ENCODE assay signal across 9 mouse cellular contexts in genomic region chr10:119076100-119076566, GRCm38 (mm10).
DNase-seq lines count a peak whose midpoint lies in the region; ATAC-seq lines count a peak whose summit lies in the region.
"Had no signal": no experiment of that assay in that cellular context is flagged by ENCODE, and none has a peak within 500 bp of the region (broad histone marks: within the 10 kb centered on the region; RNA-seq: fewer than 3 reads in every experiment).

No protein-coding gene starts in this region.

- ATAC-seq in heart, embryonic 13.5 days (ENCODE audit: extremely low read depth, insufficient number of reproducible peaks, low FRiP score, low TSS enrichment) = no peak
- no peak for ATAC-seq in intestine, embryonic 14.5 days (replicated peaks; ENCODE audit: low FRiP score, low TSS enrichment, low read depth)
- ATAC-seq in neural tube, embryonic 12.5 days (ENCODE audit: low FRiP score, low read depth) = no peak

- H3K27me3 ChIP-seq in heart, embryonic 13.5 days (replicated peaks) = peaks cover 4% of the 10 kb centered on the region; the same call in 1 of the 2 replicates
- H3K27me3 ChIP-seq in intestine, embryonic 14.5 days (replicated peaks; ENCODE audit: control insufficient read depth, insufficient read depth, low read length) = no peaks in the 10 kb centered on the region
- no peaks in the 10 kb centered on the region for H3K27me3 ChIP-seq in neural tube, embryonic 12.5 days (replicated peaks)

- peak overlapping the region; percentile 35 for H3K4me2 ChIP-seq in heart, embryonic 13.5 days
- H3K4me2 ChIP-seq in intestine, embryonic 14.5 days (ENCODE audit: low read length) = peak overlapping the region; percentile 31
- H3K4me2 ChIP-seq in neural tube, embryonic 12.5 days (replicated peaks) = peak overlapping the region; percentile 24

- no peaks in the 10 kb centered on the region for H3K36me3 ChIP-seq in heart, embryonic 13.5 days
- no peaks in the 10 kb centered on the region for H3K36me3 ChIP-seq in intestine, embryonic 14.5 days (ENCODE audit: control insufficient read depth, insufficient read depth, low read length)
- H3K36me3 ChIP-seq in neural tube, embryonic 12.5 days = no peaks in the 10 kb centered on the region

- H3K9me3 ChIP-seq in heart, embryonic 13.5 days = no peaks in the 10 kb centered on the region
- no peaks in the 10 kb centered on the region for H3K9me3 ChIP-seq in intestine, embryonic 14.5 days (ENCODE audit: control insufficient read depth, low read length)
- no peaks in the 10 kb centered on the region for H3K9me3 ChIP-seq in neural tube, embryonic 12.5 days

- peak overlapping the region; percentile 47; the same call in 1 of the 2 replicates for H3K9ac ChIP-seq in heart, embryonic 13.5 days
- no peak overlapping the region for H3K9ac ChIP-seq in intestine, embryonic 14.5 days (ENCODE audit: low read length)
- H3K9ac ChIP-seq in neural tube, embryonic 12.5 days = no peak overlapping the region

- DNase-seq in heart, adult 11 months = no peak
- peak; percentile 66 for DNase-seq in intestine, embryonic 14.5 days (ENCODE audit: low spot score)
- peak; percentile 30 for DNase-seq in liver
- no peak for DNase-seq in cerebellum, adult 11 months
- DNase-seq in spleen, adult 18-20 months = no peak
- no peak for DNase-seq in spleen, postnatal 10 days (ENCODE audit: low spot score in 2 of 2)
- DNase-seq: thymus, adult 18-20 months had no signal

- H3K4me1 ChIP-seq in heart, embryonic 13.5 days = peaks cover 26% of the 10 kb centered on the region
- peaks cover 18% of the 10 kb centered on the region for H3K4me1 ChIP-seq in intestine, embryonic 14.5 days (replicated peaks; ENCODE audit: control insufficient read depth, insufficient read depth, low read length)
- H3K4me1 ChIP-seq in neural tube, embryonic 12.5 days = peaks cover 7% of the 10 kb centered on the region; the same call in 1 of the 2 replicates

- no peak overlapping the region for H3K27ac ChIP-seq in heart, embryonic 13.5 days (replicated peaks)
- H3K27ac ChIP-seq in intestine, embryonic 14.5 days (ENCODE audit: low read depth) = peak overlapping the region; percentile 20; the same call in 1 of the 2 replicates
- H3K27ac ChIP-seq in neural tube, embryonic 12.5 days = no peak overlapping the region

- WGBS in heart, embryonic 13.5 days = 22% methylated on average over 12 of the region's 12 CpGs
- 2% methylated on average over 12 of the region's 12 CpGs for WGBS in intestine, embryonic 14.5 days
- 8% methylated on average over 12 of the region's 12 CpGs for WGBS in neural tube, embryonic 12.5 days

- no peak overlapping the region for H3K4me3 ChIP-seq in heart, embryonic 13.5 days
- H3K4me3 ChIP-seq in intestine, embryonic 14.5 days (ENCODE audit: low read depth, low read length) = no peak overlapping the region
- no peak overlapping the region for H3K4me3 ChIP-seq in neural tube, embryonic 12.5 days

Comparison
In these comparisons a context has a peak if more than half of its experiments do, and no peak if none do; other contexts are left out.
1. DNase-seq: peak in intestine, embryonic 14.5 days (single experiment) and liver (single experiment); none in heart, adult 11 months (single experiment), cerebellum, adult 11 months (single experiment), spleen, adult 18-20 months (0 of 2) and spleen, postnatal 10 days (0 of 2).
2. Peak in every context shown above with its lines, with median percentiles within 50 percentile points of each other: H3K4me2 ChIP-seq.